Mouse (Mus musculus) E14TG2a.4 (cell line): Measurements from ENCODE around the gene Cryga.

Source experiments
- CTCF ChIP-seq: conservative IDR thresholded peaks from 2 replicates; pipeline ENCODE4 v1.5.1; 2014; ENCODE audit warnings: low read length
- NANOG ChIP-seq: IDR thresholded peaks from 2 replicates; pipeline ENCODE4 v1.6.1; 2014; ENCODE audit warnings: borderline replicate concordance, low read length, mixed read lengths
- POU5F1 ChIP-seq: IDR thresholded peaks from 2 replicates; pipeline ENCODE4 v1.6.1; 2014; ENCODE audit warnings: low read length, borderline replicate concordance

DNA sequence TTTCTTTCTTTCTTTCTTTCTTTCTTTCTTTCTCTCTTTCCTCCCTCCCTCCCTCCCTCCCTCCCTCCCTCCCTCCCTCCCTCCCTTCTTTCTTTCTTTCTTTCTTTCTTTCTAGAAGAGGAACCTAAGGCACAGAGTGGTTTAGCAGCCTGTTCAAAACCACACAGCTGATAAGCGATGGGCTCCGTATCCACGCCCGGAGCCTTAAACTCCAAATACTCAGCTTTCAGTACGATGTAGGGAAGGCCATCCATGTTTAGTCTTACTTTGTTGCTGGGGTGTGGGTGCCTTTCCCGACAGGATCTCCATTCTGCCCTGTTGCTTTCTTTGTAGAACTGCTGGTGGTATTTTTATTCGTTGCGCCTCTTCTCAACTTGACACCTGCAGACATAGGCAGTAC lies 6.0 kb upstream of the Cryga start:
- TF ChIP-seq CTCF (no peak), NANOG (no peak), POU5F1 (no peak)
